Mouse (Mus musculus): ENCODE data around the gene Zfp661. TPM values are rescaled to one million over a fixed set of nuclear protein-coding genes. Genes with fewer than 3 reads are reported as not detected.

Zfp661 gene
- total RNA-seq, 2 experiments from 2014 or later: 1.7 to 2.1 TPM

GRCm38 (mm10) chr2:127551078-127551477 is 35.8 kb downstream of the Zfp661 start:
- DNase-seq: no peak

DNA sequence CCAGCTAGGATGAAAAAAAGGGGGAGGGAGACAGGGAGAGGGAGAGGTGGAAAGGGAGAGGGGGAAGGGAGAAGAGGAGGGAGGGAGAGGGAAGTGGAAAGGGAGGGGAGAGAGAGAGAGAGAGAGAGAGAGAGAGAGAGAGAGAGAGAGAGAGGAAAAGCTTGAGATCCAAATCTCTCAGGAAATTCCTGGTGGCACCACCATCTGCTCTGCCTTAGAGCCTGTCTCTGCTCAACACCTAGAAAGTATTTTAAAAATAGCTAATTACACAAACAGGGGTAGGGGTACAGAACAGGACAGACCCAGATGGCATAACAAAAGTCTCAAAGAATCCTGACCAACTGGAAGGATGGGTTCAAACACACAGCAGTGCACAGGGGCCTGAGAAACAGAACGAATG is 36.4 kb downstream of the Zfp661 start:
- no peak for DNase-seq

- DNase-seq: no peak
These were observed 37.2 kb downstream of the Zfp661 start for GRCm38 (mm10) chr2:127549711-127550110.

DNA sequence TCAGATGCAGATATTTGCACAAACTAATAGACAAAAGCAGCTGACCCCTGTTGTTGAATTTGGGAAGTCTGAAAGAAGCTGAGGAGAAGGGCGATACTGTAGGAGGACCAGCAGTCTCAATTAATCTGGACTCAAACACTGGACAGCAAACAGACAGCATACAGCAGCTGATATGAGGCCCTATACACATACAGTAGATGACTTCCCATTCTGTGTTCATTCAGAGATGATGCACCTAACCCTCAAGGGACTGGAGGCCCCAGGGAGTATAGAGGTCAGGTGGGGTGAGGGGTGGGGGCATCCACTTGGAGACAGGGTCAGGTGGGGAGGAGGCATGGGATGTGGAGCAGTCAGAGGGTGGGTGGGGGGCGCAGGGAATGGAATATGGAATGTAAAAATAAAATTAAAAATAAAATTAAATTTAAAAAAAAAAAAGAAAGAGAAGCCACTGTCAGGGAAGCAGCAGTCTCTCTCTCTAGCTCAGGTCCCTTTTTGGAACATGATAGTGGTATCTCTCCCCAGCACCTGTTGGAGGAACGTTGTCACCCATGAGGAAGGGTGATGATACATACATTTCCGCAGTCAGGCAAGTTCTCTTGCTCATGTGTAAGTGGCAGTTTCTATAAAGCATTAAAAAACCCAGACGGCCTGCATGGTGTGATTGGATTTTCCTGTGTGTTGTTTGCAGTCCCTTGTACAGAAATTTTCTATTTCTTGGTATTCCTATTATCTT is 38.4 kb downstream of the Zfp661 start:
- no peak for DNase-seq

DNA sequence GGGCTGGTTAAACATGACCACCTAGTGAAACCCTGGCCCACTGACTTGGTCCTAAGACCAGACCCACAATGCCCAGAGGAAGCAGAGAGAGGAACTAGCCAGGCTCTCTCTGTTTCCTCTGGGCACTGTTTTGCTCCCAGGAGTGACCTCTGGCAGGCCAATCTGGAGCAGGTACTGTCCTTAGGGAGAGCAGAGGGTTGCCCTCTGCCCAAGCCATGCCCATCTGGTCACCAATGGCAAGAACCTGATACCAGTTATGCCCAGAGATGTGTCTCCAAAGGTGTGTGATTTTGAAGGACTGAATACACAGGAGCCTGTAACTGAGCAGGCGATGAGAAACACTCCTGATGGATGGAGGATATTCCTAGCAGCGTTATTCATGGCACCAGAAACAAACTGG is 45.2 kb downstream of the Zfp661 start:
- DNase-seq: no peak

DNA sequence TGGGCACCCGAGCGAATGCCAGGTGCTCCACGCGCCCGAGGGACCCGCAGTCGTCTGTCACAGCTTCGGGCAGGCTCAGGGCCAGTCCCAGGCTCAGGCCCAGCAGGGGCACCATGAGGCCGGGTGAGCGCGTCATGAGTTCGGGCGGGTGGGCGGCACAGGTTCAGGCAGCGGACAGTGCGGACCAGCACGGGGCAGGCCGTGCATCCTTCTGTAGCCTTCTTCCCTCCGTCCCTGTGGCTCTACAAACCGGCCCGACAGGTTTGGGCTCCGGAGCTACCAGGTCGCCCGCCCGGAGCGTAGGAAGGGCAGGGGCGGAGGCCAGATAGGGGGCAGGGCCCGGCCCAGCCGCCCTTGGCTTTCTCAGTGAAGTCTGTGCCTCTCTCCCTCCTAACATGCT is 45.7 kb downstream of the Zfp661 start, which contains the start of gene Prom2:
Gene Prom2, minus strand, starts transcription at position 283 of the 400 bp plus-strand sequence.
- no peak for DNase-seq

DNA sequence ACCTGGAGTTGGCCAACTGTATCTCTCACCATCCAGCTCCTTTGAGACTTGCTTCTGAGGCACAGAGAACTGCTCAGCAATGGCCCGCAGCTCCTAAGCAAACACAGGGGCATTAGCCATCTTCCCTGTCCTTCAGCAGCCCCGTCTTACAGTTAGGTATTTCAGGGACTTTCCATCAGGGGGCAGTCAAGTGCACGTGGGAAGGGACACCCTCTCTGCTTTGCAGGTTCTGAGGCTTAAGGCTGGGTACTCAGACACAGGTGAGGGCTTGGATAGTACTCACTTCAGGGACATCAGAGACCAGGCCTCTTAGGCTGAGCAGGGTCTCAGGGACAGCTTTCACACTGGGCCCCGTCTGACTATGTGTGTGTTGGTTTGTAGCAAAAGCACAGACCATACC is 47.4 kb downstream of the Zfp661 start:
- DNase-seq: no peak

GRCm38 (mm10) chr2:127537548-127537947 is 49.3 kb downstream of the Zfp661 start:
- no peak for DNase-seq

DNA sequence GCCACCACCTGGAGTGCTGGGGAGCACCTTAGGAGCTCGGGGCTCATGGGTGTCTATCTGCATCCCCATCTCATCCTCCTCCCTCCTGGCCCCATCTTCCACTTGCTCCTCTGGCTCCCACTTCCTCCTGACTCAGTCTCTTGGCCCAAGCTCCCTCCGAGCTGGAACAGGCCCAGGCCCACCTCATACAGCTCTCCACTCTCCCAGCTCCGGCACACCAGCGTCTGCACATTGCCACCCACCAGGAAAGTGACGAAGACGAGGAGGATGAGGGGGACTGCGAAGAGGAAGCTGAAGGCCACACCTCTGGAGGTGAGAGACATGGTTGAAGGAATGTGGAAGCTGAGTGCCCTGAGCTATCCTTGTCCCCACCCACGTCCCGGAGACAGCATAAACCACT is 51.5 kb downstream of the Zfp661 start:
- DNase-seq: no peak

DNA sequence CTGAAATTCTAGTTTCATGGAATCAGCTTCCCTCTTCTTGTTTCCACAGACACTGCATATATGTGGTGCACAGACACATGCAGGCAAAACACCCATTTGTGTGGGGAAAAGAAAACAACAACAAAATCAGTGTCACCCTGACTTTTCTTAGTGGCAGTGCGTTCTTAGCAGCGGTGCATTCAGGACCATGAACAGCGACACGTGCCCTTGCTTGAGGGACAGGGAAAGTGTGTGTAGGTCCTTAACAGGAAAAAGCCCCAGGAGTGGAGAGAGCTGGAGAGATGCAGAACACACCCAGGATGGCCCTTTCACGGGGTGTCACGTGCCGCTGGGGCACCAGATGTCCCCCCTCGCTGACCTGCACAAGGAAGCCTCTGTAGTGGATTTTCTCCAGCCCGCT is 54.5 kb downstream of the Zfp661 start:
- DNase-seq: no peak

GRCm38 (mm10) chr2:127531592-127531991 is 55.3 kb downstream of the Zfp661 start:
- DNase-seq: no peak

DNA sequence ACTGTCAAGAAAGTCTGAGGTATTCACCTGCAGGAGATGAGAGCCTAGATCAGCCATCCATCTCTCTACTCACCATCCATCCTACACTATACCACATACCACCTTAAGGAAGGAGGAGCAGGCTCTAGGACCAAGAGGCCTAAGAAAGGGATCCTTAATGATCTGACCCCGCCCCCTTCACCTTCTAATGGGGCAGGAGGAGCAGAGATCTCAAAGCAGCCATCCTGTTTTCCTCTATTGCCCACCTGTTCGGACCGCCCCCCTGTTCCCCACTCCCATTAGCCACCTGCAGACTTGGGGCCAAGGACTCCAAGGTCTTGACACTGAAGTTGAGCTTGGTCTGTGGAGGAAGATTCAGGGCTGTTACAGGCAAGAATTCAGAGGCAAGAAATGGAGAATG is 56.5 kb downstream of the Zfp661 start:
- no peak for DNase-seq

DNA sequence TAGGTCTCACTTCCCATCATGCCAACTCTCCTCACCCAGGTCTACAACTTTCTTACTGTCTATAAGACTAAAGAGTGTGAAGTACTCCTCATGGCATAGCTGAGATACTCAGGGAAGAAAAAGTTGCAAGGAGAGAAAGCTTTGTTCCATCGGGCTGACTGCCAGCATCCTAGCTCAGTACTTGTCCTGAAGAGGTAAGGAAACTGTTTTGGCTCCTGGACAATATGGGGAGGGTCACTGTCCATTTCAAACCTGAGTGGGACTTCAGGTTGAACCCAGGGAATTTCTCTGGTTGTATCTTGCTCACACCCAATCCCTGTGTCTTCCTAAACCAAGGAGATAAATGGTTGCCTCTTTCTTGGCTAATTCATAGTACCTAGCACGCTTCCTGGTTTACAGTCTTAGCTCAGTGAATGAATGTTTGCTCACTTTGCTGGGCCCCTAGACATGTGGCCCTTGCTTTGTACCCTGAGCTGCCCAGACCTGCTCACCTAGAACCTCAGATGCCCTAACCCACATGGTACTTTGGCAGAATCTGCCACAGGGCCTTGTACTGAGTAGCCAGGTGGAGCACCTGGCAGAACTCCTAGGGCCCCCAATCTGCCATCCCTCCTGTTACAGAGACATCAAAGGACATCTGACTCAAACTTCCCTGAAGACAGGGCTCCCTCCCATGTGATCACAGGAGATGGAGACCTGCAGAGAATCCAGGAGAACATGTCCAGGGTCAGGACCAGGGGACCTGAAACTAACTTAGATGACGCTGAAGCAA is 61.7 kb downstream of the Zfp661 start:
- no peak for DNase-seq

Other genes starting within 250 kb of the Zfp661 start
- not detected for gene Astl, start 248.5 kb downstream of the Zfp661 start, total RNA-seq (2021)
- gene Adra2b, start 223.9 kb downstream of the Zfp661 start, total RNA-seq (2021): under 1 TPM; 0.64 to 0.67 TPM
- gene Gpat2, start 161.9 kb downstream of the Zfp661 start, total RNA-seq (2021): not detected
- 10 to 100 TPM; 21.5 to 21.9 TPM for gene Fahd2a, start 142.5 kb downstream of the Zfp661 start, total RNA-seq (2021)
- gene Kcnip3, start 65.0 kb downstream of the Zfp661 start, total RNA-seq (2021): under 1 TPM; 0.28 to 0.38 TPM
- not detected for gene Prom2, start 45.6 kb downstream of the Zfp661 start, total RNA-seq (2021)
- 10 to 100 TPM; 78.9 to 79.3 TPM for gene Mrps5, start 128 bp upstream of the Zfp661 start, total RNA-seq (2021)
- 1 to 10 TPM; 4.6 to 6.1 TPM for gene Mal, start 69.6 kb upstream of the Zfp661 start, total RNA-seq (2021)
- 1 to 10 TPM; 3.7 to 5.5 TPM for gene Mall, start 142.8 kb upstream of the Zfp661 start, total RNA-seq (2021)
- 10 to 100 TPM; 16.7 to 20.0 TPM for gene Nphp1, start 201.8 kb upstream of the Zfp661 start, total RNA-seq (2021)
- 100 to 1,000 TPM; 104 to 110 TPM for gene Mtln, start 205.4 kb upstream of the Zfp661 start, total RNA-seq (2021)
- under 1 TPM; 0.49 to 0.62 TPM for gene Bub1, start 244.8 kb upstream of the Zfp661 start, total RNA-seq (2021)